Mouse (Mus musculus) granulocyte monocyte progenitor cell, adult 5-6 weeks (primary cell): ENCODE data around the gene Usp7. TPM values are rescaled to one million over a fixed set of nuclear protein-coding genes. Genes with fewer than 3 reads are reported as not detected.

Experiments used
- ATAC-seq: replicated peaks from 2 replicates; pipeline ENCODE4 v1.8.0; 2016; ENCODE audit warnings: mild to moderate bottlenecking, moderate TSS enrichment, inconsistent platforms; ENCODE audit not compliant: poor library complexity, severe bottlenecking
- total RNA-seq, 2 experiments: library from RNA; stranded (forward) in 1 of 2; stranded (reverse) in 1 of 2; fragments of 200-712, 200-1000 nt in 1 of 2; fragments of >200 nt in 1 of 2; fragmentation: Nextera tagmentation in 1 of 2; gene quantifications; 2 replicates each; pipeline ENCODE4 v1.2.3; 2014 to 2017

Usp7 gene
- total RNA-seq, 2 experiments from 2014 or later: 142 to 144 TPM

DNA sequence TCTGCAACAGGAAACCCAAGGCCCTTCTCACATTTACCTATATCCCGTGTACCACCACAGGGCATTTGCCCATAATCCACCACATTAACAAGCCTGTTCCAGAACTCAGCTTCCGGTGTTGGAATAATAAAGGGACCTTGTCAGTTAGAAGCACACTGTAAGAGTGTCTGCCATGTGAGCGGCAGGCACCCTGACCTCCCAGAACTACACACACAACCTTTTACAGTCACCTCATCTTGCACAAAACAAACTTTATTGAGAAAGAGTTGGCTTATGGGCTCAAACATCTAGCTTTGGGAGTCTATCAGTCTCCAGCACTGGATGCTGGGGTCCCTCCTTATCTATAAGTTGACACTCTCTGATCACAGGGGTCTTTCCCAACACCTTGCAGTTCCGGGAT lies 133.8 kb downstream of the Usp7 start:
- ATAC-seq: no peak

DNA sequence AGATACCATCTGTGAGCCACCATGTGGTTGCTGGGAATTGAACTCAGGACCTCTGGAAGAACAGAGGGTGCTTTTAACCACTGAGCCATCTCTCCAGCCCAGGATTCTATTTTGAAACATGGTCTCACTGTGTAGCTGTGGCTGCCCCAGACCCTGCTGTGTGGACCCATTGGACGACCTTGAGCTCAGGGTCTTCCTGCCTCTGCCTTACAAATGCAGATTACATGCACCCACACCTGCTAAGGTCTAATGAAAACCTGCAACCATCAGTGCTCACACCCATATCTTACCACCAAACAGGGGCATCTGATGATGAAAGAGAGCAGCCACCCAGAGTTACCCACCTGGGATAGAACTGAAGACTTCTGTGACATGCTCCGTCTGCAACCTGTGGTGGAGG lies 135.9 kb downstream of the Usp7 start:
- ATAC-seq: no peak

- ATAC-seq: peak; percentile 26; the same call in 1 of the 2 replicates
Measured at GRCm38 (mm10) chr16:8655599-8655998, 136.5 kb downstream of the Usp7 start.

- ATAC-seq: no peak
Measured at GRCm38 (mm10) chr16:8655108-8655507, 137.0 kb downstream of the Usp7 start.

GRCm38 (mm10) chr16:8650007-8650406 lies 142.1 kb downstream of the Usp7 start:
- ATAC-seq: no peak

GRCm38 (mm10) chr16:8645546-8645945 lies 146.6 kb downstream of the Usp7 start:
- no peak for ATAC-seq

GRCm38 (mm10) chr16:8643855-8644254 lies 148.3 kb downstream of the Usp7 start:
- ATAC-seq: peak; percentile 86

Other genes with a start within 250 kb of the Usp7 start
- gene Pmm2, start 154.6 kb downstream of the Usp7 start, total RNA-seq (2014; fragmentation: Nextera tagmentation): 59.0 and 70.4 TPM in 2 replicates
- gene Pmm2, start 154.6 kb downstream of the Usp7 start, total RNA-seq (2017): 45.5 and 59.1 TPM in 2 replicates
- gene Tmem186, start 154.6 kb downstream of the Usp7 start, total RNA-seq (2014; fragmentation: Nextera tagmentation): 9.1 and 10.4 TPM in 2 replicates
- 13.9 and 21.9 TPM in 2 replicates for gene Tmem186, start 154.6 kb downstream of the Usp7 start, total RNA-seq (2017)
- gene Carhsp1, start 120.2 kb downstream of the Usp7 start, total RNA-seq (2014; fragmentation: Nextera tagmentation): 4.0 and 9.1 TPM in 2 replicates
- gene Carhsp1, start 120.2 kb downstream of the Usp7 start, total RNA-seq (2017): 3.9 and 6.2 TPM in 2 replicates
- not detected in 2 replicates for gene Gm5767, start 111.5 kb downstream of the Usp7 start, total RNA-seq (2014; fragmentation: Nextera tagmentation)
- not detected in 2 replicates for gene Gm5767, start 111.5 kb downstream of the Usp7 start, total RNA-seq (2017)
- 39.6 and 41.3 TPM in 2 replicates for gene 1810013L24Rik, start 37.8 kb upstream of the Usp7 start, total RNA-seq (2014; fragmentation: Nextera tagmentation)
- gene 1810013L24Rik, start 37.8 kb upstream of the Usp7 start, total RNA-seq (2017): 37.1 and 53.9 TPM in 2 replicates